Mouse (Mus musculus) heart, embryonic 15.5 days (tissue): ENCODE measurements around the gene Retn. TPM values are rescaled to one million over a fixed set of nuclear protein-coding genes. Genes with fewer than 3 reads are reported as not detected.

Experiments
- ATAC-seq: fragments of 200-750 bp; cut with Nextera tagmentation; replicated peaks from 2 replicates; pipeline ENCODE4 v1.8.0; 2017; ENCODE audit warnings: low read depth, moderate TSS enrichment; ENCODE audit not compliant: insufficient number of reproducible peaks, insufficient read depth, low FRiP score
- H3K27ac ChIP-seq: fragments of 300-500 bp; sonication (generic); 2 replicates; pipeline ENCODE4 v1.5.1; 2015; ENCODE audit warnings: mild to moderate bottlenecking, inconsistent platforms
- H3K27me3 ChIP-seq: fragments of 300-500 bp; sonication (generic); 2 replicates; pipeline ENCODE4 v1.6.1; 2015; ENCODE audit warnings: inconsistent platforms
- H3K36me3 ChIP-seq: fragments of 300-500 bp; sonication (generic); 2 replicates; pipeline ENCODE4 v1.6.1; 2015; ENCODE audit warnings: mild to moderate bottlenecking, inconsistent platforms
- H3K4me1 ChIP-seq: fragments of 300-500 bp; sonication (generic); replicated peaks from 2 replicates; pipeline ENCODE4 v1.6.1; 2015; ENCODE audit warnings: inconsistent platforms
- H3K4me2 ChIP-seq: fragments of 300-500 bp; sonication (generic); 2 replicates; pipeline ENCODE4 v1.6.1; 2015; ENCODE audit warnings: inconsistent platforms, mild to moderate bottlenecking, moderate library complexity
- H3K4me3 ChIP-seq: fragments of 300-500 bp; sonication (generic); 2 replicates; pipeline ENCODE4 v1.5.1; 2015; ENCODE audit warnings: mild to moderate bottlenecking, inconsistent platforms
- H3K9ac ChIP-seq: fragments of 300-500 bp; sonication (generic); 2 replicates; pipeline ENCODE4 v1.6.1; 2015; ENCODE audit warnings: mild to moderate bottlenecking, inconsistent platforms
- H3K9me3 ChIP-seq: fragments of 300-500 bp; sonication (generic); replicated peaks from 2 replicates; pipeline ENCODE4 v1.6.1; 2016; ENCODE audit warnings: inconsistent platforms
- WGBS: fragments of 180-500 bp; shearing (Covaris S2); methylation state at CpG from one replicate; pipeline ENCODE4 v1.1.7; 2015; ENCODE audit warnings: mixed read lengths; 5-methylcytosine and 5-hydroxymethylcytosine counted together
- polyA plus RNA-seq: library from polyadenylated mRNA; unstranded; fragments of >200 nt; fragmentation: Nextera tagmentation; extraction: Ambion mirVana; gene quantifications from 2 replicates; pipeline ENCODE4 v1.2.1, GENCODE M21; 2015

Retn gene
- polyA plus RNA-seq = 0.16 TPM in 1 of 2 replicates, not detected in the other

DNA sequence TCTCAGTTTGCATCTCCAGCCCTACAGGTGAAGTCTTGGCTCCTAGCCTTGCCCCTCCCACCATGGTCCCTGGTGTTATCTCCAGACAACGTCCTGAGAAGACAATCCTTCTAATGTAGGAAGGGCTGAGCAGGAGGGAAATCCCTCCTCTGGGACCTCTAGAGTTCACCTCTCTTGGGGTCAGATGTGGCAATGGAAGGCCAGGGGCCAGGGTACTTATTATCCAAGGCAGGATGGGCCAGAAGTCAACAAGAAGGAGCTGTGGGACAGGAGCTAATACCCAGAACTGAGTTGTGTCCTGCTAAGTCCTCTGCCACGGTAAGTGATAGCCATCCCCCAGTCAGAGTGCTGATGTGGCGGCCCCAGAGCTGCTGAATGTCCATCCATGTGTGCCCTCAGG lies at the start of gene Retn:
Retn (plus strand) TSS at position 245 of the 400 bp plus-strand sequence.
- H3K4me1 ChIP-seq = no peaks in the 10 kb centered on the region; the same call in 1 of the 2 replicates
- H3K4me3 ChIP-seq = no peak within 1 kb of the TSS
- no peak for ATAC-seq
- H3K27me3 ChIP-seq = 0 out of 2 replicates have a peak, but pooled peaks cover 4% of the 10 kb centered on the region
- H3K9ac ChIP-seq = no peak within 1 kb of the TSS
- H3K36me3 ChIP-seq = no peaks in the 10 kb centered on the region
- no peak within 1 kb of the TSS for H3K4me2 ChIP-seq
- H3K27ac ChIP-seq = no peak within 1 kb of the TSS
- no peaks in the 10 kb centered on the region for H3K9me3 ChIP-seq
- WGBS = 50% methylated on average over 3 of the region's 3 CpGs

DNA sequence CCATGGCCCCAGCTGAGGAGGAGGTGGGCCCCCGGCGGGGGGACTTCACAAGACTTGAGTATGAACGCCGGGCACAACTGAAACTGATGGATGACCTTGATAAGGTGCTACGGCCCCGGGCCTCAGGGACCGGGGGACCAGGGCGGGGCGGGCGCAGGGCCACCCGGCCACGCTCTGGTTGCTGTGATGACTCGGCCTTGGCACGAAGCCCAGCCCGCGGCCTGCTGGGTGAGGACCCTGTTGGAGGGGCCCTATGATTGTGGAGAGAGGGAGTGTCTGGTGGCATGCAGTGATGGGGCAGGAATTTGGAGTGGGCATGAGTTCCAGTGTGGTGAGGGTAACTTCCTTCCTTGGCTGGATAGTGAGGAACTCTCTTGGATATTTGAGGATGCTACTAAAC lies 49.0 kb upstream of the Retn start:
- H3K9me3 ChIP-seq = no peaks in the 10 kb centered on the region
- H3K27ac ChIP-seq = peak overlapping the region; percentile 27; the same call in 1 of the 2 replicates
- H3K4me2 ChIP-seq = peak overlapping the region; percentile 41
- H3K4me1 ChIP-seq = peaks cover 22% of the 10 kb centered on the region
- 0 out of 2 replicates have a peak, but pooled peaks have one; percentile 39 for ATAC-seq
- H3K4me3 ChIP-seq = no peak overlapping the region
- WGBS = 39% methylated on average over 16 of the region's 16 CpGs
- no peak overlapping the region for H3K9ac ChIP-seq
- H3K27me3 ChIP-seq = no peaks in the 10 kb centered on the region
- peaks cover 23% of the 10 kb centered on the region for H3K36me3 ChIP-seq

DNA sequence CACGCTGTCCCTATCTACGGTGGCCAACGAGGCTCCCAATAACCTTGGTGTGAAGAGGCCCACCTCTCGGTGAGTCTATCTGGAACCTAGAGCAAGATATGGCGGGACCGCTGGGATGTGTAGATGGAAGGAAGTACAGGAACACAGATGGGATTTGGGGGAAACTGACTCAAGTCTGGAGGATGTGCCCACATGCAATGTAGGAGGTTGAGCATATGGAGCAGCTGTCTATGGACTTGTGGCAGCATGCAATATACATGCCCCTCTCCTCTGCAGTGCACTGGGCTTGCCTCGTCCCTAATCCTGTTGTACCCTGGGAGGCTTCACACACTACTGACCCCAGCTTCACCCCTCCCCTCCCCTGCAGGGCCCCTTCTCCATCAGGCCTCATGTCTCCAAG lies 47.7 kb upstream of the Retn start:
- Histone ChIP-seq H3K9me3 (no peaks in the 10 kb centered on the region), H3K4me3 (no peak overlapping the region), H3K27me3 (no peaks in the 10 kb centered on the region), H3K4me2 (no peak overlapping the region), H3K9ac (no peak overlapping the region), H3K4me1 (peaks cover 22% of the 10 kb centered on the region), H3K36me3 (peaks cover 34% of the 10 kb centered on the region), H3K27ac (no peak overlapping the region)
- no peak for ATAC-seq
- 82% methylated on average over 7 of the region's 7 CpGs for WGBS

DNA sequence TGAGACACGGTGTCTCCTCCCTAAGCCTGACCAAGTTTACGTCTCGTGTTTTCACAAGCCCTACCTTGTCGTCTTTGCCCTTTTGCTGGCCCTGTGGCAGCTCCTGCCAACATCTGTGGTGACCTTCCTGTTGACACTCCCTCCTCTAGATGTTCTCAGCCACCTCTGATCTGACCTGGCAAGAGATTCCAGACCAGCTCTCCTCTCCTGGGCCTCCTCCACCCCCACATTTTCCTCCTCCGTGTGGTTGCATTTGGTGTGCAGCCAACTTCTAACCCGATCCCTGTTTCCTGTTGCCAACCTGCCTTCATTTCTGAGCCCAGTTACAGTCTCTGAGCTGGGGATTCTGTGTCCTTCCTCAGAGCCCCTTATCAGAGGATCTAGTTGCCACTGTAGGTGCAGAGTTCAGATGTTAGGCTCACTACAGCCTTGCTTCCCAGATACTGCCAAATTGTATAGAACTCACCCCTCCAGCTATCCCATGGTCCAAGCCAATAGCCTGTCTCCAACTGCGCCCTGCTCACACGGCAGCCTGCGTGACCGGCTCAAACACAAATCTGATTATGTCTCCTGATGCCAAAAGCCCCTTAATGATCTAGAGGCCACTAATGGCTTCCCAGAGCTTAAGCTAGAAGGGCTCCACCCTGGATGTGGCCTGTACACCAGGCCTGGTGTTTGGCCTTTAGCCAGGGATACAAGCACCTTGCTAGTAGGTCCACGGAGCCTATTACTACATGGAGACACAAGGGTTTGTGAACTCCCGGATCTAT lies 46.3 kb upstream of the Retn start:
- whole genome bisulfite sequencing = 67% methylated on average over 12 of the region's 12 CpGs
- Histone ChIP-seq H3K4me3 (no peak overlapping the region), H3K27me3 (no peaks in the 10 kb centered on the region), H3K4me2 (no peak overlapping the region), H3K4me1 (peaks cover 22% of the 10 kb centered on the region), H3K9ac (no peak overlapping the region), H3K36me3 (peaks cover 48% of the 10 kb centered on the region), H3K27ac (no peak overlapping the region), H3K9me3 (no peaks in the 10 kb centered on the region)
- no peak for ATAC-seq

- no peak overlapping the region for H3K4me3 ChIP-seq
- peaks cover 22% of the 10 kb centered on the region for H3K4me1 ChIP-seq
- H3K27me3 ChIP-seq = no peaks in the 10 kb centered on the region
- H3K36me3 ChIP-seq = peaks cover 54% of the 10 kb centered on the region
- 84% methylated on average over 6 of the region's 6 CpGs for WGBS
- ATAC-seq = no peak
- no peaks in the 10 kb centered on the region for H3K9me3 ChIP-seq
- H3K9ac ChIP-seq = no peak overlapping the region
- no peak overlapping the region for H3K27ac ChIP-seq
- no peak overlapping the region for H3K4me2 ChIP-seq
Observed at GRCm38 (mm10) chr8:3609816-3610150, 45.8 kb upstream of the Retn start.

- H3K9me3 ChIP-seq = no peaks in the 10 kb centered on the region
- WGBS = under 1% methylated on average over 37 of the region's 37 CpGs
- peaks cover 20% of the 10 kb centered on the region for H3K36me3 ChIP-seq
- ATAC-seq = peak; percentile 98
- H3K4me3 ChIP-seq = peak within 1 kb of the TSS; percentile 86
- H3K9ac ChIP-seq = peak within 1 kb of the TSS; percentile 76
- 0 out of 2 replicates have a peak within 1 kb of the TSS, but pooled peaks have one; percentile 8 for H3K27ac ChIP-seq
- H3K4me1 ChIP-seq = peaks cover 18% of the 10 kb centered on the region
- H3K27me3 ChIP-seq = no peaks in the 10 kb centered on the region
- peak within 1 kb of the TSS; percentile 84 for H3K4me2 ChIP-seq
Observed at GRCm38 (mm10) chr8:3621199-3621970, 34.2 kb upstream of the Retn start, which contains the start of the genes Xab2 and Pet100. Xab2 (minus strand) TSS chr8:3621316. Pet100 (plus strand) TSS chr8:3621548.

- Histone ChIP-seq H3K9me3 (no peaks in the 10 kb centered on the region), H3K4me3 (peak overlapping the region; percentile 86), H3K9ac (no peak overlapping the region), H3K4me2 (peak overlapping the region; percentile 84), H3K27ac (no peak overlapping the region), H3K4me1 (peaks cover 18% of the 10 kb centered on the region), H3K36me3 (peaks cover 14% of the 10 kb centered on the region), H3K27me3 (no peaks in the 10 kb centered on the region)
- WGBS = 58% methylated on average over 8 of the region's 8 CpGs
- no peak for ATAC-seq
Observed at GRCm38 (mm10) chr8:3622119-3622518, 33.5 kb upstream of the Retn start.

- no peak for ATAC-seq
- WGBS = 67% methylated on average over 1 of the region's 1 CpGs
Observed at GRCm38 (mm10) chr8:3625445-3625844, 30.1 kb upstream of the Retn start, which contains the start of gene Pcp2. Pcp2 (minus strand) TSS chr8:3625545.

DNA sequence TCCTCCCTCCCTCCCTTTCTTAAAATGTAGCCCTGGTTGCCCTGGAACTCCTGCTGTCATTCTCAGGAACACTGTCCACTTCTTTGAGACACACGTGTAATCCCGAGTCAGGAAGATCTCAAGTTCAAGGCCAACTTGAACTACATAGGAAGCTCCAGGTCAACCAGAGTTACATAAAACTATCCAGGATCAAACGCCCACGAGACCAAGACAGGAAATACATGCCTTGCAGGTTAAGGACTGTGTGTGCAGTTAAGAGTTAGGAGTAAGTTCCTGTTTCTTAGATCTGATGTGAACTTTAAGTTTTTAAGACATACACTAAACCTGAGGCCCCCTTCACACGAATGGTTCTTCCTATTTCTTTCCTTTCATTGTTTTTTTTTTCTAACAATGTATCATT lies 28.6 kb upstream of the Retn start:
- ATAC-seq = no peak
- Histone ChIP-seq H3K9ac (no peak overlapping the region), H3K9me3 (no peaks in the 10 kb centered on the region), H3K27ac (no peak overlapping the region), H3K27me3 (no peaks in the 10 kb centered on the region; the same call in 1 of the 2 replicates), H3K4me3 (no peak overlapping the region), H3K36me3 (no peaks in the 10 kb centered on the region), H3K4me1 (peaks cover 16% of the 10 kb centered on the region), H3K4me2 (no peak overlapping the region)
- 45% methylated on average over 5 of the region's 5 CpGs for WGBS

More at GRCm38 (mm10) chr8:3625445-3625844, 30.1 kb upstream of the Retn start, which contains the start of gene Pcp2:
- H3K4me2 ChIP-seq = no peak within 1 kb of the TSS
- H3K4me1 ChIP-seq = peaks cover 11% of the 10 kb centered on the region
- H3K27ac ChIP-seq = no peak within 1 kb of the TSS
- H3K9me3 ChIP-seq = no peaks in the 10 kb centered on the region
- H3K4me3 ChIP-seq = no peak within 1 kb of the TSS
- H3K27me3 ChIP-seq = no peaks in the 10 kb centered on the region; the same call in 1 of the 2 replicates
- H3K9ac ChIP-seq = no peak within 1 kb of the TSS
- no peaks in the 10 kb centered on the region for H3K36me3 ChIP-seq

GRCm38 (mm10) chr8:3628014-3628413 lies 27.6 kb upstream of the Retn start:
- 24% methylated on average over 5 of the region's 5 CpGs for WGBS
- Histone ChIP-seq H3K27me3 (no peaks in the 10 kb centered on the region; the same call in 1 of the 2 replicates), H3K9ac (no peak overlapping the region), H3K9me3 (no peaks in the 10 kb centered on the region), H3K27ac (no peak overlapping the region), H3K4me1 (peaks cover 11% of the 10 kb centered on the region), H3K4me2 (no peak overlapping the region), H3K4me3 (no peak overlapping the region), H3K36me3 (no peaks in the 10 kb centered on the region)
- no peak for ATAC-seq
